Mouse (Mus musculus) forebrain, embryonic 14.5 days (tissue): ENCODE results near the gene Treml2. TPM values are rescaled to one million over a fixed set of nuclear protein-coding genes. Genes with fewer than 3 reads are reported as not detected.

ENCODE experiments used
- ATAC-seq: fragments of 200-750 bp; cut with Nextera tagmentation; 2 replicates; pipeline ENCODE4 v1.8.0; 2017; ENCODE audit warnings: mild to moderate bottlenecking, moderate library complexity
- DNase-seq: peaks from one replicate; pipeline ENCODE4 v3.0.0-alpha.2; 2015; ENCODE audit warnings: low spot score
- H3K27ac ChIP-seq: fragments of 300-500 bp; sonication (generic); 2 replicates; pipeline ENCODE4 v1.5.1; 2014; ENCODE audit warnings: low read depth, mild to moderate bottlenecking, control low read depth, low read length, moderate library complexity
- H3K27me3 ChIP-seq: fragments of 300-500 bp; sonication (generic); replicated peaks from 2 replicates; pipeline ENCODE4 v1.6.1; 2014; ENCODE audit warnings: low read length, control low read depth, mixed read lengths; ENCODE audit not compliant: control insufficient read depth, insufficient read depth
- H3K36me3 ChIP-seq: fragments of 300-500 bp; sonication (generic); 2 replicates; pipeline ENCODE4 v1.6.1; 2014; ENCODE audit warnings: low read length, control low read depth; ENCODE audit not compliant: control insufficient read depth, insufficient read depth
- H3K4me1 ChIP-seq: fragments of 300-500 bp; sonication (generic); 2 replicates; pipeline ENCODE4 v1.6.1; 2014; ENCODE audit warnings: antibody characterized with exemption, low read length, control low read depth; ENCODE audit not compliant: control insufficient read depth, insufficient read depth
- H3K4me2 ChIP-seq: fragments of 300-500 bp; sonication (generic); 2 replicates; pipeline ENCODE4 v1.6.1; 2014; ENCODE audit warnings: mild to moderate bottlenecking, control low read depth, low read length
- H3K4me3 ChIP-seq: fragments of 300-500 bp; sonication (generic); 2 replicates; pipeline ENCODE4 v1.5.1; 2014; ENCODE audit warnings: low read depth, low read length, control low read depth
- H3K9ac ChIP-seq: fragments of 300-500 bp; sonication (generic); 2 replicates; pipeline ENCODE4 v1.6.1; 2014; ENCODE audit warnings: mild to moderate bottlenecking, low read length, control low read depth, moderate library complexity
- H3K9me3 ChIP-seq: fragments of 300-500 bp; sonication (generic); replicated peaks from 2 replicates; pipeline ENCODE4 v1.6.1; 2016; ENCODE audit warnings: low read length, control low read depth, mixed read lengths; ENCODE audit not compliant: control insufficient read depth
- WGBS: fragments of 180-500 bp; shearing (Covaris S2); extraction: QIAGEN DNeasy Blood & Tissue Kit; methylation state at CpG from one replicate; pipeline ENCODE4 v1.1.7; 2014; 5-methylcytosine and 5-hydroxymethylcytosine counted together
- polyA plus RNA-seq: library from polyadenylated mRNA; unstranded; fragments of >200 nt; fragmentation: Nextera tagmentation; extraction: Ambion mirVana; gene quantifications from 2 replicates; pipeline ENCODE4 v1.2.1, GENCODE M21; 2014

Gene Treml2
- polyA plus RNA-seq, 1 experiment from 2014 or later = not detected

GRCm38 (mm10) chr17:48280943-48281738 lies 18.2 kb upstream of the Treml2 start:
- 21% methylated on average over 18 of the region's 18 CpGs for WGBS
- no peak overlapping the region for H3K27ac ChIP-seq

GRCm38 (mm10) chr17:48281739-48282085 lies 17.6 kb upstream of the Treml2 start:
- ATAC-seq = peak; percentile 76
- Histone ChIP-seq H3K27ac (no peak overlapping the region), H3K27me3 (no peaks in the 10 kb centered on the region), H3K36me3 (no peaks in the 10 kb centered on the region), H3K4me1 (peaks cover 6% of the 10 kb centered on the region), H3K4me2 (peak overlapping the region; percentile 53), H3K9ac (peak overlapping the region; percentile 56), H3K4me3 (peak overlapping the region; percentile 28), H3K9me3 (no peaks in the 10 kb centered on the region)
- peak; percentile 78 for DNase-seq
- 4% methylated on average over 3 of the region's 3 CpGs for WGBS

More at GRCm38 (mm10) chr17:48280943-48281738, 18.2 kb upstream of the Treml2 start:
- peak overlapping the region; percentile 56 for H3K9ac ChIP-seq
- ATAC-seq (peak; percentile 74), DNase-seq (no peak)
- H3K4me1 ChIP-seq = peaks cover 6% of the 10 kb centered on the region
- H3K9me3 ChIP-seq = no peaks in the 10 kb centered on the region
- H3K4me3 ChIP-seq = peak overlapping the region; percentile 28
- no peaks in the 10 kb centered on the region for H3K36me3 ChIP-seq
- no peaks in the 10 kb centered on the region for H3K27me3 ChIP-seq
- peak overlapping the region; percentile 53 for H3K4me2 ChIP-seq

GRCm38 (mm10) chr17:48286765-48287164 lies 12.5 kb upstream of the Treml2 start:
- DNase-seq (no peak), ATAC-seq (no peak)
- Histone ChIP-seq H3K27me3 (no peaks in the 10 kb centered on the region), H3K4me3 (no peak overlapping the region), H3K4me1 (no peaks in the 10 kb centered on the region), H3K36me3 (no peaks in the 10 kb centered on the region), H3K4me2 (no peak overlapping the region), H3K9ac (no peak overlapping the region), H3K27ac (no peak overlapping the region), H3K9me3 (no peaks in the 10 kb centered on the region; the same call in 1 of the 2 replicates)
- 62% methylated on average over 1 of the region's 1 CpGs for WGBS

- no peaks in the 10 kb centered on the region for H3K36me3 ChIP-seq
- 65% methylated on average over 2 of the region's 2 CpGs for WGBS
- ATAC-seq (no peak), DNase-seq (no peak)
- no peak overlapping the region for H3K9ac ChIP-seq
- H3K4me1 ChIP-seq = no peaks in the 10 kb centered on the region
- H3K9me3 ChIP-seq = no peaks in the 10 kb centered on the region; the same call in 1 of the 2 replicates
- H3K4me3 ChIP-seq = no peak overlapping the region
- H3K4me2 ChIP-seq = no peak overlapping the region
- no peaks in the 10 kb centered on the region for H3K27me3 ChIP-seq
- H3K27ac ChIP-seq = no peak overlapping the region
Observed at GRCm38 (mm10) chr17:48287276-48287675, 12.0 kb upstream of the Treml2 start.

GRCm38 (mm10) chr17:48293500-48294194 lies 5.7 kb upstream of the Treml2 start:
- H3K9ac ChIP-seq = no peak overlapping the region
- no peaks in the 10 kb centered on the region; the same call in 1 of the 2 replicates for H3K9me3 ChIP-seq
- DNase-seq (no peak), ATAC-seq (no peak)
- H3K4me1 ChIP-seq = no peaks in the 10 kb centered on the region
- H3K4me2 ChIP-seq = no peak overlapping the region
- H3K4me3 ChIP-seq = no peak overlapping the region
- no peak overlapping the region for H3K27ac ChIP-seq
- H3K36me3 ChIP-seq = no peaks in the 10 kb centered on the region
- no peaks in the 10 kb centered on the region for H3K27me3 ChIP-seq
- WGBS = 82% methylated on average over 5 of the region's 5 CpGs

GRCm38 (mm10) chr17:48299756-48300155 lies 458 bp downstream of the Treml2 start:
- no peak overlapping the region for H3K4me3 ChIP-seq
- no peaks in the 10 kb centered on the region for H3K9me3 ChIP-seq
- H3K9ac ChIP-seq = no peak overlapping the region
- no peak for DNase-seq
- no peak overlapping the region for H3K27ac ChIP-seq
- no peaks in the 10 kb centered on the region for H3K27me3 ChIP-seq
- no peaks in the 10 kb centered on the region for H3K4me1 ChIP-seq
- no peak for ATAC-seq
- H3K4me2 ChIP-seq = no peak overlapping the region
- 53% methylated on average over 7 of the region's 7 CpGs for WGBS
- H3K36me3 ChIP-seq = no peaks in the 10 kb centered on the region

GRCm38 (mm10) chr17:48300199-48300598 lies 901 bp downstream of the Treml2 start:
- no peak overlapping the region for H3K4me3 ChIP-seq
- no peak overlapping the region for H3K27ac ChIP-seq
- ATAC-seq = no peak
- no peaks in the 10 kb centered on the region for H3K4me1 ChIP-seq
- DNase-seq = no peak
- H3K9me3 ChIP-seq = no peaks in the 10 kb centered on the region
- H3K27me3 ChIP-seq = no peaks in the 10 kb centered on the region
- H3K36me3 ChIP-seq = no peaks in the 10 kb centered on the region
- no peak overlapping the region for H3K4me2 ChIP-seq
- 85% methylated on average over 7 of the region's 7 CpGs for WGBS
- no peak overlapping the region for H3K9ac ChIP-seq

GRCm38 (mm10) chr17:48300861-48301260 lies 1.6 kb downstream of the Treml2 start:
- Histone ChIP-seq H3K4me1 (no peaks in the 10 kb centered on the region), H3K9me3 (no peaks in the 10 kb centered on the region), H3K9ac (no peak overlapping the region), H3K4me3 (no peak overlapping the region), H3K27me3 (no peaks in the 10 kb centered on the region), H3K27ac (no peak overlapping the region), H3K36me3 (no peaks in the 10 kb centered on the region), H3K4me2 (no peak overlapping the region)
- 83% methylated on average over 9 of the region's 9 CpGs for WGBS
- ATAC-seq (no peak), DNase-seq (no peak)

GRCm38 (mm10) chr17:48301792-48302191 lies 2.5 kb downstream of the Treml2 start:
- no peak overlapping the region for H3K4me3 ChIP-seq

More at GRCm38 (mm10) chr17:48301792-48302191, 2.5 kb downstream of the Treml2 start:
- no peak overlapping the region for H3K9ac ChIP-seq
- H3K27ac ChIP-seq = no peak overlapping the region
- H3K36me3 ChIP-seq = no peaks in the 10 kb centered on the region
- H3K9me3 ChIP-seq = no peaks in the 10 kb centered on the region
- no peak for ATAC-seq
- no peaks in the 10 kb centered on the region for H3K4me1 ChIP-seq
- DNase-seq = no peak
- WGBS = 92% methylated on average over 5 of the region's 5 CpGs
- no peak overlapping the region for H3K4me2 ChIP-seq
- no peaks in the 10 kb centered on the region for H3K27me3 ChIP-seq
